Mouse (Mus musculus): ENCODE data around the gene Stoml1.
"Not testable (repeated sequence)": the region's sequence is repeated elsewhere in the genome, so short reads cannot be mapped to it uniquely, and the experiment has no call there.

Stoml1 gene

GRCm38 (mm10) chr9:58242696-58243095 lies 10.3 kb upstream of the Stoml1 start:
- no peak for DNase-seq

GRCm38 (mm10) chr9:58243696-58244095 lies 9.3 kb upstream of the Stoml1 start:
- no peak for DNase-seq

GRCm38 (mm10) chr9:58246083-58246591 lies 6.8 kb upstream of the Stoml1 start:
- no peak for DNase-seq

GRCm38 (mm10) chr9:58247064-58247759 lies 5.8 kb upstream of the Stoml1 start:
- DNase-seq: peak; percentile 87

GRCm38 (mm10) chr9:58248746-58249413 lies 4.1 kb upstream of the Stoml1 start:
- no peak for DNase-seq

GRCm38 (mm10) chr9:58249592-58250192 lies 3.3 kb upstream of the Stoml1 start, which contains the start of gene Pml:
Pml (minus strand) TSS chr9:58249786.
- DNase-seq: peak; percentile 77

- no peak for DNase-seq
These were observed 2.6 kb upstream of the Stoml1 start for GRCm38 (mm10) chr9:58250322-58250721.

- DNase-seq: not testable (repeated sequence)
These were observed 2.2 kb upstream of the Stoml1 start for GRCm38 (mm10) chr9:58250730-58251129.

GRCm38 (mm10) chr9:58253805-58254122 lies 800 bp downstream of the Stoml1 start:
- not testable (repeated sequence) for DNase-seq

GRCm38 (mm10) chr9:58255105-58255504 lies 2.1 kb downstream of the Stoml1 start:
- DNase-seq: no peak

GRCm38 (mm10) chr9:58255704-58256685 lies 3.0 kb downstream of the Stoml1 start:
- DNase-seq: no peak

- no peak for DNase-seq
These were observed 9.5 kb downstream of the Stoml1 start for GRCm38 (mm10) chr9:58262507-58262906.

- DNase-seq: no peak
These were observed 12.4 kb downstream of the Stoml1 start for GRCm38 (mm10) chr9:58265368-58265767.

- DNase-seq: no peak
These were observed 13.6 kb downstream of the Stoml1 start for GRCm38 (mm10) chr9:58266571-58267011.

- no peak for DNase-seq
These were observed 14.1 kb downstream of the Stoml1 start for GRCm38 (mm10) chr9:58267046-58267445.

GRCm38 (mm10) chr9:58268384-58269313 lies 15.7 kb downstream of the Stoml1 start:
- peak; percentile 76 for DNase-seq

GRCm38 (mm10) chr9:58270081-58270480 lies 17.1 kb downstream of the Stoml1 start:
- DNase-seq: no peak

- no peak for DNase-seq
These were observed 18.1 kb downstream of the Stoml1 start for GRCm38 (mm10) chr9:58271109-58271508.

GRCm38 (mm10) chr9:58271551-58271950 lies 18.6 kb downstream of the Stoml1 start:
- DNase-seq: not testable (repeated sequence)

GRCm38 (mm10) chr9:58272068-58272541 lies 19.1 kb downstream of the Stoml1 start:
- DNase-seq: no peak

GRCm38 (mm10) chr9:58272855-58273254 lies 19.9 kb downstream of the Stoml1 start:
- DNase-seq: no peak
